Mouse (Mus musculus): ENCODE data around the gene Sema5a. TPM values are rescaled to one million over a fixed set of nuclear protein-coding genes. Genes with fewer than 3 reads are reported as not detected.

The Sema5a gene
- polyA plus RNA-seq, 1 experiment from 2014 or later, result 4.4 TPM

GRCm38 (mm10) chr15:32243824-32244223, 786 bp upstream of the Sema5a start:
- Histone ChIP-seq H3K4me1 (replicated peaks; ENCODE audit: control insufficient read depth, insufficient read depth, low read length) (peaks cover 4% of the 10 kb centered on the region; the same call in 1 of the 2 replicates), H3K4me2 (peak overlapping the region; percentile 99), H3K27me3 (replicated peaks; ENCODE audit: control insufficient read depth, insufficient read depth, low read length) (peaks cover 4% of the 10 kb centered on the region; the same call in 1 of the 2 replicates), H3K9ac (ENCODE audit: low read depth, low read length) (peak overlapping the region; percentile 55), H3K9me3 (ENCODE audit: control insufficient read depth, low read length) (no peaks in the 10 kb centered on the region), H3K27ac (ENCODE audit: low read depth, low read length) (no peak overlapping the region), H3K4me3 (ENCODE audit: low read depth, low read length) (peak overlapping the region; percentile 60), H3K36me3 (ENCODE audit: control insufficient read depth, insufficient read depth, low read length) (no peaks in the 10 kb centered on the region)
- no peak for ATAC-seq (replicated peaks; ENCODE audit: low FRiP score)
- WGBS, result 51% methylated on average over 7 of the region's 7 CpGs
- no peak for DNase-seq (ENCODE audit: low spot score)

GRCm38 (mm10) chr15:32244956-32245836, 586 bp downstream of the Sema5a start:
- no peak overlapping the region for H3K27ac ChIP-seq (ENCODE audit: low read depth, low read length)
- peaks cover 4% of the 10 kb centered on the region; the same call in 1 of the 2 replicates for H3K4me1 ChIP-seq (replicated peaks; ENCODE audit: control insufficient read depth, insufficient read depth, low read length)
- peak; percentile 53 for DNase-seq (ENCODE audit: low spot score)
- H3K36me3 ChIP-seq (ENCODE audit: control insufficient read depth, insufficient read depth, low read length), result no peaks in the 10 kb centered on the region
- peaks cover 4% of the 10 kb centered on the region; the same call in 1 of the 2 replicates for H3K27me3 ChIP-seq (replicated peaks; ENCODE audit: control insufficient read depth, insufficient read depth, low read length)
- peak overlapping the region; percentile 60 for H3K4me3 ChIP-seq (ENCODE audit: low read depth, low read length)
- H3K4me2 ChIP-seq, result peak overlapping the region; percentile 99
- 1% methylated on average over 52 of the region's 52 CpGs for WGBS
- peak; percentile 55 for ATAC-seq (replicated peaks; ENCODE audit: low FRiP score)
- H3K9ac ChIP-seq (ENCODE audit: low read depth, low read length), result peak overlapping the region; percentile 43; the same call in 1 of the 2 replicates
- H3K9me3 ChIP-seq (ENCODE audit: control insufficient read depth, low read length), result no peaks in the 10 kb centered on the region

GRCm38 (mm10) chr15:32245837-32246670, 1.4 kb downstream of the Sema5a start:
- 1% methylated on average over 47 of the region's 47 CpGs for WGBS
- Histone ChIP-seq H3K4me3 (ENCODE audit: low read depth, low read length) (peak overlapping the region; percentile 60), H3K9ac (ENCODE audit: low read depth, low read length) (peak overlapping the region; percentile 43; the same call in 1 of the 2 replicates), H3K9me3 (ENCODE audit: control insufficient read depth, low read length) (no peaks in the 10 kb centered on the region), H3K4me2 (peak overlapping the region; percentile 99), H3K4me1 (replicated peaks; ENCODE audit: control insufficient read depth, insufficient read depth, low read length) (peaks cover 4% of the 10 kb centered on the region; the same call in 1 of the 2 replicates), H3K27ac (ENCODE audit: low read depth, low read length) (no peak overlapping the region), H3K36me3 (ENCODE audit: control insufficient read depth, insufficient read depth, low read length) (no peaks in the 10 kb centered on the region), H3K27me3 (replicated peaks; ENCODE audit: control insufficient read depth, insufficient read depth, low read length) (peaks cover 4% of the 10 kb centered on the region; the same call in 1 of the 2 replicates)
- DNase-seq (ENCODE audit: low spot score) (peak; percentile 82), ATAC-seq (replicated peaks; ENCODE audit: low FRiP score) (0 out of 2 replicates have a peak, but pooled peaks have one; percentile 11)

GRCm38 (mm10) chr15:32247281-32247680, 2.7 kb downstream of the Sema5a start:
- WGBS, result 64% methylated on average over 5 of the region's 5 CpGs
- Histone ChIP-seq H3K9me3 (ENCODE audit: control insufficient read depth, low read length) (no peaks in the 10 kb centered on the region), H3K27ac (ENCODE audit: low read depth, low read length) (no peak overlapping the region), H3K9ac (ENCODE audit: low read depth, low read length) (no peak overlapping the region), H3K4me3 (ENCODE audit: low read depth, low read length) (no peak overlapping the region), H3K4me2 (no peak overlapping the region; the same call in 1 of the 2 replicates), H3K4me1 (replicated peaks; ENCODE audit: control insufficient read depth, insufficient read depth, low read length) (peaks cover 4% of the 10 kb centered on the region; the same call in 1 of the 2 replicates), H3K27me3 (replicated peaks; ENCODE audit: control insufficient read depth, insufficient read depth, low read length) (peaks cover 4% of the 10 kb centered on the region; the same call in 1 of the 2 replicates), H3K36me3 (ENCODE audit: control insufficient read depth, insufficient read depth, low read length) (no peaks in the 10 kb centered on the region)
- DNase-seq (ENCODE audit: low spot score), result no peak
- ATAC-seq (replicated peaks; ENCODE audit: low FRiP score), result no peak

GRCm38 (mm10) chr15:32254806-32255205, 10.2 kb downstream of the Sema5a start:
- Histone ChIP-seq H3K27ac (ENCODE audit: low read depth, low read length) (no peak overlapping the region), H3K36me3 (ENCODE audit: control insufficient read depth, insufficient read depth, low read length) (no peaks in the 10 kb centered on the region), H3K4me3 (ENCODE audit: low read depth, low read length) (no peak overlapping the region), H3K4me2 (no peak overlapping the region), H3K9me3 (ENCODE audit: control insufficient read depth, low read length) (no peaks in the 10 kb centered on the region), H3K4me1 (replicated peaks; ENCODE audit: control insufficient read depth, insufficient read depth, low read length) (no peaks in the 10 kb centered on the region), H3K27me3 (replicated peaks; ENCODE audit: control insufficient read depth, insufficient read depth, low read length) (no peaks in the 10 kb centered on the region), H3K9ac (ENCODE audit: low read depth, low read length) (no peak overlapping the region)
- 67% methylated on average over 2 of the region's 2 CpGs for WGBS
- ATAC-seq (replicated peaks; ENCODE audit: low FRiP score), result no peak
- DNase-seq (ENCODE audit: low spot score), result no peak

- Histone ChIP-seq H3K9me3 (ENCODE audit: control insufficient read depth, low read length) (no peaks in the 10 kb centered on the region), H3K9ac (ENCODE audit: low read depth, low read length) (no peak overlapping the region), H3K4me3 (ENCODE audit: low read depth, low read length) (no peak overlapping the region), H3K36me3 (ENCODE audit: control insufficient read depth, insufficient read depth, low read length) (no peaks in the 10 kb centered on the region), H3K4me2 (no peak overlapping the region), H3K27me3 (replicated peaks; ENCODE audit: control insufficient read depth, insufficient read depth, low read length) (no peaks in the 10 kb centered on the region), H3K4me1 (replicated peaks; ENCODE audit: control insufficient read depth, insufficient read depth, low read length) (no peaks in the 10 kb centered on the region), H3K27ac (ENCODE audit: low read depth, low read length) (no peak overlapping the region)
- WGBS, result 78% methylated on average over 8 of the region's 8 CpGs
- ATAC-seq (replicated peaks; ENCODE audit: low FRiP score) (no peak), DNase-seq (ENCODE audit: low spot score) (no peak)
Measured at GRCm38 (mm10) chr15:32257340-32257739, 12.7 kb downstream of the Sema5a start.

- Histone ChIP-seq H3K4me3 (ENCODE audit: low read depth, low read length) (no peak overlapping the region), H3K27ac (ENCODE audit: low read depth, low read length) (no peak overlapping the region), H3K4me1 (replicated peaks; ENCODE audit: control insufficient read depth, insufficient read depth, low read length) (no peaks in the 10 kb centered on the region), H3K4me2 (no peak overlapping the region), H3K36me3 (ENCODE audit: control insufficient read depth, insufficient read depth, low read length) (no peaks in the 10 kb centered on the region), H3K27me3 (replicated peaks; ENCODE audit: control insufficient read depth, insufficient read depth, low read length) (no peaks in the 10 kb centered on the region), H3K9me3 (ENCODE audit: control insufficient read depth, low read length) (no peaks in the 10 kb centered on the region), H3K9ac (ENCODE audit: low read depth, low read length) (no peak overlapping the region)
- ATAC-seq (replicated peaks; ENCODE audit: low FRiP score) (no peak), DNase-seq (ENCODE audit: low spot score) (no peak)
- WGBS, result 69% methylated on average over 7 of the region's 7 CpGs
Measured at GRCm38 (mm10) chr15:32257886-32258319, 13.3 kb downstream of the Sema5a start.

- Histone ChIP-seq H3K36me3 (ENCODE audit: control insufficient read depth, insufficient read depth, low read length) (no peaks in the 10 kb centered on the region), H3K4me3 (ENCODE audit: low read depth, low read length) (no peak overlapping the region), H3K4me1 (replicated peaks; ENCODE audit: control insufficient read depth, insufficient read depth, low read length) (no peaks in the 10 kb centered on the region), H3K9ac (ENCODE audit: low read depth, low read length) (no peak overlapping the region), H3K27me3 (replicated peaks; ENCODE audit: control insufficient read depth, insufficient read depth, low read length) (no peaks in the 10 kb centered on the region), H3K27ac (ENCODE audit: low read depth, low read length) (no peak overlapping the region), H3K4me2 (no peak overlapping the region), H3K9me3 (ENCODE audit: control insufficient read depth, low read length) (no peaks in the 10 kb centered on the region)
- DNase-seq (ENCODE audit: low spot score) (no peak), ATAC-seq (replicated peaks; ENCODE audit: low FRiP score) (no peak)
- WGBS, result 75% methylated on average over 5 of the region's 5 CpGs
Measured at GRCm38 (mm10) chr15:32259362-32260096, 14.9 kb downstream of the Sema5a start.
